Mouse (Mus musculus): ENCODE results near the gene Cirbp. TPM values are rescaled to one million over a fixed set of nuclear protein-coding genes. Genes with fewer than 3 reads are reported as not detected.
A peak's percentile ranks its signal among the peaks of the same experiment; 100 is the strongest.
"Not testable (repeated sequence)": the region's sequence is repeated elsewhere in the genome, so short reads cannot be mapped to it uniquely, and the experiment has no call there.

Gene Cirbp
- polyA plus RNA-seq, 1 experiment from 2014 or later = 153 TPM

GRCm38 (mm10) chr10:80204055-80204454 is 38.3 kb downstream of the Cirbp start:
- Histone ChIP-seq H3K27ac (peak overlapping the region; percentile 87), H3K4me1 (replicated peaks) (peaks cover 68% of the 10 kb centered on the region), H3K9me3 (no peaks in the 10 kb centered on the region), H3K27me3 (ENCODE audit: insufficient read depth, poor library complexity, severe bottlenecking) (peaks cover 16% of the 10 kb centered on the region; the same call in 1 of the 2 replicates), H3K36me3 (no peaks in the 10 kb centered on the region), H3K4me3 (peak overlapping the region; percentile 23)
- 17% methylated on average over 7 of the region's 7 CpGs for WGBS
- peak; percentile 53 for DNase-seq (ENCODE audit: low spot score)

GRCm38 (mm10) chr10:80207201-80207600 is 41.4 kb downstream of the Cirbp start:
- 43% methylated on average over 1 of the region's 1 CpGs for WGBS
- Histone ChIP-seq H3K36me3 (no peaks in the 10 kb centered on the region), H3K27ac (peak overlapping the region; percentile 80), H3K27me3 (ENCODE audit: insufficient read depth, poor library complexity, severe bottlenecking) (peaks cover 26% of the 10 kb centered on the region), H3K9me3 (no peaks in the 10 kb centered on the region), H3K4me1 (replicated peaks) (peaks cover 57% of the 10 kb centered on the region), H3K4me3 (no peak overlapping the region)
- no peak for DNase-seq (ENCODE audit: low spot score)

GRCm38 (mm10) chr10:80207676-80208075 is 41.9 kb downstream of the Cirbp start:
- peak; percentile 56 for DNase-seq (ENCODE audit: low spot score)
- H3K4me3 ChIP-seq = peak overlapping the region; percentile 30; the same call in 1 of the 2 replicates

DNA sequence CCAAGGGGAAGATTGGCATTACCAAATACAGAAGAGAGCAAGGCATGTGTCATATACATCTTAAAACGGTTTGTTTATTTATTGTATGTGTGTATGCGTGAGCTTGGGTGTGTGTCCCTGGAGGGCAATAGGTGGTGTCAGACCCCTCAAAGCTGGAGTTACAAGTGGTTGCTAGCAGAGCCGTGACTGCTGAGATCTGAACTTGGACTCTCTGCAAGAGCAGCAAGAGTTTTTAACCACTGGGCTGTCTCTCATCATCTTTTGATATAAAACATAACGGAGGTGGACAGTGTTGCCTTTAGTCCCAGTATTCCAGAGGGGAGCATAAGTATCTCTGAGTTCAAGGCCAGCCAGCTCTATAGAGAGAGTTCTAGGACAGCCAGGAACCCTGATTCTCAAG is 42.5 kb downstream of the Cirbp start:
- H3K27ac ChIP-seq = peak overlapping the region; percentile 80
- DNase-seq (ENCODE audit: low spot score) = no peak
- H3K27me3 ChIP-seq (ENCODE audit: insufficient read depth, poor library complexity, severe bottlenecking) = peaks cover 26% of the 10 kb centered on the region
- H3K4me3 ChIP-seq = peak overlapping the region; percentile 30; the same call in 1 of the 2 replicates
- H3K4me1 ChIP-seq (replicated peaks) = peaks cover 57% of the 10 kb centered on the region
- H3K9me3 ChIP-seq = no peaks in the 10 kb centered on the region
- no peaks in the 10 kb centered on the region for H3K36me3 ChIP-seq
- 72% methylated on average over 4 of the region's 4 CpGs for WGBS

More at GRCm38 (mm10) chr10:80207676-80208075, 41.9 kb downstream of the Cirbp start:
- peaks cover 57% of the 10 kb centered on the region for H3K4me1 ChIP-seq (replicated peaks)
- H3K27ac ChIP-seq = peak overlapping the region; percentile 80
- peaks cover 26% of the 10 kb centered on the region for H3K27me3 ChIP-seq (ENCODE audit: insufficient read depth, poor library complexity, severe bottlenecking)
- no peaks in the 10 kb centered on the region for H3K36me3 ChIP-seq
- 24% methylated on average over 10 of the region's 10 CpGs for WGBS
- no peaks in the 10 kb centered on the region for H3K9me3 ChIP-seq

- peaks cover 26% of the 10 kb centered on the region for H3K27me3 ChIP-seq (ENCODE audit: insufficient read depth, poor library complexity, severe bottlenecking)
- peak overlapping the region; percentile 80 for H3K27ac ChIP-seq
- H3K4me3 ChIP-seq = peak overlapping the region; percentile 30
- 6% methylated on average over 24 of the region's 24 CpGs for WGBS
- peaks cover 52% of the 10 kb centered on the region for H3K4me1 ChIP-seq (replicated peaks)
- H3K36me3 ChIP-seq = no peaks in the 10 kb centered on the region
- no peaks in the 10 kb centered on the region for H3K9me3 ChIP-seq
- DNase-seq (ENCODE audit: low spot score) = peak; percentile 62
Observed at GRCm38 (mm10) chr10:80208841-80209371, 43.1 kb downstream of the Cirbp start.

DNA sequence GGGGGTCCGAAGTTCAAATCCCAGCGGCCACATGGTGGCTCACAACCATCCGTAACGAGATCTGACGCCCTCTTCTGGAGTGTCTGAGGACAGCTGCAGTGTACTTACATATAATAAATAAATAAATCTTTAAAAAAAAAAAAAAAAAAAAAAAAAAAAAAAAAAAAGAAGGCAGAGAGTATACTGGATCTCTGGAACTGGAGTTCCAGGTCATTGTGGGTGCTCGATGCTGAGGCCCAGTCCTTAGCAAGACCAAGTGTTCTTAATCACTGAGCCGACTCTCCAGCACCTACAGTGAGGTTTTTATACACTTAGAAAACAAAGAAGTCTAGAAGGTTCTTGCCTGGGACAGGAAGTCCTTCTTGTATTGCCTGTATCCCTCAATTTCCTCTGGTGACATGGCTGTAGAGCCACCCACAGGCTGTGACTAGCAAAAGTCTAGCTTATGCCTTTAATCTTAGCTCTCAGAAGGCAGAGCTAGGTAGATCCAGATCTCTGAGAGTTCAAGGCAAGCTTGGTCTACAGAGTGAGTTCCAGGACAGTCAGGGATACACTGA is 45.8 kb downstream of the Cirbp start:
- WGBS = 73% methylated on average over 7 of the region's 7 CpGs
- H3K36me3 ChIP-seq = not testable (repeated sequence)

GRCm38 (mm10) chr10:80215048-80215772 is 49.4 kb downstream of the Cirbp start:
- WGBS = 14% methylated on average over 16 of the region's 16 CpGs
- Histone ChIP-seq H3K4me1 (replicated peaks) (peaks cover 18% of the 10 kb centered on the region), H3K36me3 (no peaks in the 10 kb centered on the region), H3K27me3 (ENCODE audit: insufficient read depth, poor library complexity, severe bottlenecking) (peaks cover 9% of the 10 kb centered on the region; the same call in 1 of the 2 replicates), H3K9me3 (no peaks in the 10 kb centered on the region), H3K4me3 (no peak overlapping the region), H3K27ac (peak overlapping the region; percentile 76)
- DNase-seq (ENCODE audit: low spot score) = no peak

More for the DNA sequence above, 45.8 kb downstream of the Cirbp start:
- Histone ChIP-seq H3K27me3 (ENCODE audit: insufficient read depth, poor library complexity, severe bottlenecking) (peaks cover 30% of the 10 kb centered on the region), H3K4me1 (replicated peaks) (peaks cover 45% of the 10 kb centered on the region)
- not testable (repeated sequence) for H3K9me3 ChIP-seq; H3K27ac ChIP-seq; H3K4me3 ChIP-seq; DNase-seq (ENCODE audit: low spot score)

DNA sequence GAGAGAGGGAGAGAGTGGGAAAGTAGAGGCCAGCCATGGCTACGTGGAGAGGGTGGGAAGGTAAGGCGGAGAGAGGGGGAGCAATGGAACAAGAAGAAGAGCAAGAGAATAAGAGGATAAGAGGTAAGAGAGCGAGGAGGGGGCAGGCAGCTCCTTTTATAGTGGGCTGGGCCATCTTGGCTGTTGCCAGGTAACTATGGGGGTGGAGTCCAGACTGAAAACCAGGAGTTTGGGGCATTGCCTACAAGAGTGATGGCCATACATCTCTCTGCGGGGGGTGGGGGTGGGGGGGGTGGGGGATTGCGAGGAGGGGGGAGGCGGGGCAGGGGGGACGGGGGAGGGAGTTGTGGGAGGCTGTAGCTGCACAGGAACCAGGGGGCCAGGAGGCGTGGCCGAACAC is 54.9 kb downstream of the Cirbp start:
- no peak for DNase-seq (ENCODE audit: low spot score)
- Histone ChIP-seq H3K9me3 (no peaks in the 10 kb centered on the region), H3K27me3 (ENCODE audit: insufficient read depth, poor library complexity, severe bottlenecking) (peaks cover 4% of the 10 kb centered on the region; the same call in 1 of the 2 replicates), H3K36me3 (no peaks in the 10 kb centered on the region), H3K4me1 (replicated peaks) (peaks cover 33% of the 10 kb centered on the region), H3K27ac (peak overlapping the region; percentile 36; the same call in 1 of the 2 replicates), H3K4me3 (no peak overlapping the region; the same call in 1 of the 2 replicates)
- WGBS = 27% methylated on average over 9 of the region's 9 CpGs

Other genes with a start within 250 kb of the Cirbp start
- 0.72 and 0.80 TPM in 2 replicates for gene Kiss1r, start 249.0 kb upstream of the Cirbp start, polyA plus RNA-seq (2016; fragmentation: Nextera tagmentation; extraction: Ambion mirVana)
- gene R3hdm4, start 244.8 kb upstream of the Cirbp start, polyA plus RNA-seq (2016; fragmentation: Nextera tagmentation; extraction: Ambion mirVana) = 130 and 152 TPM in 2 replicates
- 11.1 and 15.0 TPM in 2 replicates for gene Arid3a, start 238.9 kb upstream of the Cirbp start, polyA plus RNA-seq (2016; fragmentation: Nextera tagmentation; extraction: Ambion mirVana)
- 128 and 140 TPM in 2 replicates for gene Wdr18, start 205.8 kb upstream of the Cirbp start, polyA plus RNA-seq (2016; fragmentation: Nextera tagmentation; extraction: Ambion mirVana)
- 0.35 TPM in 2 replicates for gene Grin3b, start 195.3 kb upstream of the Cirbp start, polyA plus RNA-seq (2016; fragmentation: Nextera tagmentation; extraction: Ambion mirVana)
- gene Tmem259, start 181.7 kb upstream of the Cirbp start, polyA plus RNA-seq (2016; fragmentation: Nextera tagmentation; extraction: Ambion mirVana) = 11.8 and 13.1 TPM in 2 replicates
- gene Cnn2, start 177.4 kb upstream of the Cirbp start, polyA plus RNA-seq (2016; fragmentation: Nextera tagmentation; extraction: Ambion mirVana) = 201 and 223 TPM in 2 replicates
- gene Abca7, start 169.5 kb upstream of the Cirbp start, polyA plus RNA-seq (2016; fragmentation: Nextera tagmentation; extraction: Ambion mirVana) = 4.4 and 6.0 TPM in 2 replicates
- gene Arhgap45, start 149.3 kb upstream of the Cirbp start, polyA plus RNA-seq (2016; fragmentation: Nextera tagmentation; extraction: Ambion mirVana) = 8.4 and 9.0 TPM in 2 replicates
- 261 and 268 TPM in 2 replicates for gene Polr2e, start 126.2 kb upstream of the Cirbp start, polyA plus RNA-seq (2016; fragmentation: Nextera tagmentation; extraction: Ambion mirVana)
- gene Gpx4, start 118.8 kb upstream of the Cirbp start, polyA plus RNA-seq (2016; fragmentation: Nextera tagmentation; extraction: Ambion mirVana) = 681 and 705 TPM in 2 replicates
- gene Sbno2, start 60.4 kb upstream of the Cirbp start, polyA plus RNA-seq (2016; fragmentation: Nextera tagmentation; extraction: Ambion mirVana) = 16.8 and 17.2 TPM in 2 replicates
- 18.5 and 21.1 TPM in 2 replicates for gene Stk11, start 50.2 kb upstream of the Cirbp start, polyA plus RNA-seq (2016; fragmentation: Nextera tagmentation; extraction: Ambion mirVana)
- gene Atp5d, start 27.4 kb upstream of the Cirbp start, polyA plus RNA-seq (2016; fragmentation: Nextera tagmentation; extraction: Ambion mirVana) = 484 and 504 TPM in 2 replicates
- gene Cbarp, start 25.1 kb upstream of the Cirbp start, polyA plus RNA-seq (2016; fragmentation: Nextera tagmentation; extraction: Ambion mirVana) = 7.1 and 15.0 TPM in 2 replicates
- gene Midn, start 17.7 kb upstream of the Cirbp start, polyA plus RNA-seq (2016; fragmentation: Nextera tagmentation; extraction: Ambion mirVana) = 22.3 and 24.6 TPM in 2 replicates
- gene 1600002K03Rik, start 7.0 kb downstream of the Cirbp start, polyA plus RNA-seq (2016; fragmentation: Nextera tagmentation; extraction: Ambion mirVana) = 12.9 and 14.4 TPM in 2 replicates
- 41.3 and 43.7 TPM in 2 replicates for gene Efna2, start 13.5 kb downstream of the Cirbp start, polyA plus RNA-seq (2016; fragmentation: Nextera tagmentation; extraction: Ambion mirVana)
- gene Mum1, start 60.4 kb downstream of the Cirbp start, polyA plus RNA-seq (2016; fragmentation: Nextera tagmentation; extraction: Ambion mirVana) = 63.6 and 102 TPM in 2 replicates
- 303 and 313 TPM in 2 replicates for gene Ndufs7, start 83.1 kb downstream of the Cirbp start, polyA plus RNA-seq (2016; fragmentation: Nextera tagmentation; extraction: Ambion mirVana)
- gene Gamt, start 95.0 kb downstream of the Cirbp start, polyA plus RNA-seq (2016; fragmentation: Nextera tagmentation; extraction: Ambion mirVana) = 38.3 and 45.1 TPM in 2 replicates
- 51.0 and 51.2 TPM in 2 replicates for gene Dazap1, start 95.5 kb downstream of the Cirbp start, polyA plus RNA-seq (2016; fragmentation: Nextera tagmentation; extraction: Ambion mirVana)
- 971 and 1,039 TPM in 2 replicates for gene Rps15, start 126.5 kb downstream of the Cirbp start, polyA plus RNA-seq (2016; fragmentation: Nextera tagmentation; extraction: Ambion mirVana)
- 30.4 and 86.1 TPM in 2 replicates for gene Apc2, start 130.0 kb downstream of the Cirbp start, polyA plus RNA-seq (2016; fragmentation: Nextera tagmentation; extraction: Ambion mirVana)
- 55.6 and 60.9 TPM in 2 replicates for gene 2310011J03Rik, start 154.6 kb downstream of the Cirbp start, polyA plus RNA-seq (2016; fragmentation: Nextera tagmentation; extraction: Ambion mirVana)
- gene Pcsk4, start 163.5 kb downstream of the Cirbp start, polyA plus RNA-seq (2016; fragmentation: Nextera tagmentation; extraction: Ambion mirVana) = 3.3 and 3.9 TPM in 2 replicates
- 7.2 and 11.2 TPM in 2 replicates for gene Reep6, start 164.0 kb downstream of the Cirbp start, polyA plus RNA-seq (2016; fragmentation: Nextera tagmentation; extraction: Ambion mirVana)
- 0.45 and 1.3 TPM in 2 replicates for gene Adamtsl5, start 182.4 kb downstream of the Cirbp start, polyA plus RNA-seq (2016; fragmentation: Nextera tagmentation; extraction: Ambion mirVana)
- 0.22 and 0.44 TPM in 2 replicates for gene Plk5, start 190.5 kb downstream of the Cirbp start, polyA plus RNA-seq (2016; fragmentation: Nextera tagmentation; extraction: Ambion mirVana)
- 7.2 and 8.8 TPM in 2 replicates for gene Mex3d, start 221.7 kb downstream of the Cirbp start, polyA plus RNA-seq (2016; fragmentation: Nextera tagmentation; extraction: Ambion mirVana)
- gene Mbd3, start 233.6 kb downstream of the Cirbp start, polyA plus RNA-seq (2016; fragmentation: Nextera tagmentation; extraction: Ambion mirVana) = 341 and 365 TPM in 2 replicates
- gene Uqcr11, start 240.8 kb downstream of the Cirbp start, polyA plus RNA-seq (2016; fragmentation: Nextera tagmentation; extraction: Ambion mirVana) = 648 and 654 TPM in 2 replicates